Mouse (Mus musculus): ENCODE data around the gene Rnase9.
"Not testable (repeated sequence)": the region's sequence is repeated elsewhere in the genome, so short reads cannot be mapped to it uniquely, and the experiment has no call there.

The Rnase9 gene

GRCm38 (mm10) chr14:51050063-51050462, 8.4 kb upstream of the Rnase9 start, which contains the start of gene Rnase11:
Rnase11 (minus strand) TSS chr14:51050163.
- DNase-seq (ENCODE audit: low spot score in 2 of 2): no peak

GRCm38 (mm10) chr14:51047846-51048245, 6.2 kb upstream of the Rnase9 start:
- no peak for DNase-seq (ENCODE audit: low spot score in 2 of 2)

DNA sequence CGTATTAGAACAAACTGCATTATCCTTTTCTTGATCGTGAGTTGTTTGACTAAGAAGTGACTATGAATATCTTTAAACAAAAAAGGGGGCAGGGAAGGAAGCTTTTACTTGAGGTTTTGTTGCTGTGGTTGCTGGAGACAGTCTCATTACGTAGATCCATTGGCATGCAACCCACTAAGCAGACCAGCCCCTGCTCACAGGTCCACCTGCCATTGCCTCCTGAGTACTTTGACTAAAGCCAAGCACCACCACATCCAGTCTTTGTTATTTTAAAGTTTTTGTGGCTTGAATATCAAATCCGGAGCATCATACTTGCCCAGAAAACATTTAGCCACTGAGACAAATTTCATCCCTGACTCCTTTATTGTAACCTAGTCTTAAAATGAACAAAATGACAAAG, 5.5 kb downstream of the Rnase9 start:
- no peak for DNase-seq (ENCODE audit: low spot score in 2 of 2)

- DNase-seq (ENCODE audit: low spot score in 2 of 2): no peak
Measured at GRCm38 (mm10) chr14:51035206-51035605, 6.5 kb downstream of the Rnase9 start.

DNA sequence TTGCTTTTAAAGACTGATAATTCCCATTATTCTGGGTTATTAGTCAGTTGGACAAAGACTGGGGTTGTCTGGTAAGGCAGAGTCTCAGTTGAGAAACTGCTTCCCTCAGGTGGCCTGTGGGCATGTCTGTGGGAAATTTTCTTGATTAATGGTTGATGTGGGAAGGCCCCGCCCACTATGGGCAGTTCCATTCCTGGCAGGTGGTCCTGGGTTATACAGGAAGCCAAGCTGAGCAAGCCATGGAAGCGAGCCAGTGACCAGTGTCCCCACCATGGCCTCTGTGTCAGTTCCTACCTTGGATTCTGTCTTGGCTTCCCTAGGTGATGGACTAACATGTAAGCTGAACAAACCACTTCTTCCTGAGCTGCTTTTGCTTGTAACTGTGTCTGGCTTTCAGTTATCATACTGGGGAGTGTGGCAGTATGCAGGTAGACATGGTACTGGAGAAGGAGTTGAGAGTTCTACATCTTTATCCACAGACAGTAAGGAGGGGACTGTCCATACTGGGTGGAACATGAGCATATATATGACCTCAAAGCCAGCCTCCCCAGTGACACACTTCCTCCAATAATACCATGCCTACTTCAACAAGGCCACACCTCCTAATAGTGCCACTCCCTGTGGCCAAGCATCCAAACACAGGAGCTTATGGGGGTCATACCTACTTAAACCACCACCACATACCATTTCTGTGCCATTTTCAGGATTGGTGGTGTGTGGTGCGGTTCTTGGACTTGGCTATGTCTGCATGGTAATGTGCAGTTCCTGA, 14.1 kb downstream of the Rnase9 start:
- no peak for DNase-seq (ENCODE audit: low spot score in 2 of 2)

DNA sequence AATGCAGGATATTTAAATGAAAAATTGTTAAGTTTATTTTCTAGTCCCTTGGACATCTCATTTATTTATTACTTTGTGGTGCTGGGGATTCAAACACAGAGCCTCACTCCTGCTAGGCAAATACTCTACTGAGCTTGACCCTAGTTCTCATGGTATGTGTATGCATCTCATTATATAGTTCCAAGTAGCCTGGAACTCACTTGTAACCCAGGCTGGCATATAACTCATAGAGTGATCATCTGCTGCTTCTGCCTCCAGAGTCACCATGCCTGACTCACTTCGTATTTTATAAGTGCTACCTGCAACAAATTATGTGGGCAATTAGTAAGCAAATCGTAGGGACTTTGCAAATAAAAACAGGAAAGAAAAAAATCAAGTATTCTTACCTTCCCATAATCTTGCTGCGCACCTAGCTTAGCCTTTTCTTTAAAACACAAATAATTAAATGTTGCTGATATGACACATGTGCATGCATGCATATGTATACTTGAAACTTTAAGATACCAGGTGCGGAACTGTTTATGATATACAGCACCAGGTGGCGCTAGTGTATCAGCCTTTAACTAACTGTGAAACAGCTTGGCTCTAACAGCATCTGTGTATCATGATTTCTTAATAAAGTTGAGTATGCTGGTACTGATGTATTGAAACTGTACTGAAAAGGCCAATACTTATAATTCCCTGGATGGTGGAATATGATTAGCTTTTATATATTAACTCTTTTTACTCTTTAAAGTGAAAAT, 15.1 kb downstream of the Rnase9 start:
- peak; percentile 21 to 34 for DNase-seq (ENCODE audit: low spot score in 2 of 2)

GRCm38 (mm10) chr14:51024820-51025219, 16.8 kb downstream of the Rnase9 start:
- no peak for DNase-seq (ENCODE audit: low spot score in 2 of 2)

- DNase-seq (ENCODE audit: low spot score in 2 of 2): no peak
Measured at GRCm38 (mm10) chr14:51023457-51023856, 18.2 kb downstream of the Rnase9 start.

DNA sequence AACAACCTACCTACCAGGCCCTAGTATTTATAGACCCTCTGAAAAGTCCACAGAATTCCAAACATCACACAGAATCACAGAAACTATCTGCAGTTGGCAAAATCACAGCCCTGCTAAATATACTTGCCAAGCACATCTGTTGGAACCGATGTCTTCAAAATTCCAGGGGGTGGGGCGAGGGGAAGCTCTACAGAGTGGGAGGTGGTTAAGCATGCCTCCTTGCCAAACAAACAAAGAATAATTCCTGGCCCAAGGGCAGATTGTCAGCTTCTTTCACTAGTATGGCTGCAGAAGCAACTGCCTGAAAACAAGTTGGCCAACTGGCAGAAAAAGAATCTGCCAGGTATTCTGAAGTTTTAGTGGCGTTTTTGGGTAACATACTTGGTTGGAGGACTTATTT, 24.4 kb downstream of the Rnase9 start:
- DNase-seq (ENCODE audit: low spot score in 2 of 2): no peak

GRCm38 (mm10) chr14:51015780-51016179, 25.9 kb downstream of the Rnase9 start:
- no peak for DNase-seq (ENCODE audit: low spot score in 2 of 2)

- not testable (repeated sequence) for DNase-seq (ENCODE audit: low spot score in 2 of 2)
Measured at GRCm38 (mm10) chr14:51014724-51015123, 26.9 kb downstream of the Rnase9 start.

- DNase-seq (ENCODE audit: low spot score in 2 of 2): no peak
Measured at GRCm38 (mm10) chr14:51009572-51009971, 32.1 kb downstream of the Rnase9 start.

- no peak for DNase-seq (ENCODE audit: low spot score in 2 of 2)
Measured at GRCm38 (mm10) chr14:51008781-51009180, 32.9 kb downstream of the Rnase9 start.

GRCm38 (mm10) chr14:51007914-51008713, 33.6 kb downstream of the Rnase9 start:
- DNase-seq (ENCODE audit: low spot score in 2 of 2): peak; percentile 47 to 49

GRCm38 (mm10) chr14:51007152-51007801, 34.4 kb downstream of the Rnase9 start, which contains the start of gene Rnase10:
Rnase10 (plus strand) TSS chr14:51007751.
- no peak for DNase-seq (ENCODE audit: low spot score in 2 of 2)

GRCm38 (mm10) chr14:50997999-50998666, 43.5 kb downstream of the Rnase9 start:
- DNase-seq (ENCODE audit: low spot score in 2 of 2): no peak

- DNase-seq (ENCODE audit: low spot score in 2 of 2): no peak
Measured at GRCm38 (mm10) chr14:50997088-50997487, 44.6 kb downstream of the Rnase9 start.

GRCm38 (mm10) chr14:50991037-50991436, 50.6 kb downstream of the Rnase9 start:
- no peak for DNase-seq (ENCODE audit: low spot score in 2 of 2)

All from frontal cortex, postnatal 14 days (tissue).